Mouse (Mus musculus) E14TG2a.4 (cell line): ENCODE results near the gene Camsap2.

Source experiments
- CTCF ChIP-seq: conservative IDR thresholded peaks from 2 replicates; pipeline ENCODE4 v1.5.1; 2014; ENCODE audit warnings: low read length
- NANOG ChIP-seq: IDR thresholded peaks from 2 replicates; pipeline ENCODE4 v1.6.1; 2014; ENCODE audit warnings: borderline replicate concordance, low read length, mixed read lengths
- POU5F1 ChIP-seq: IDR thresholded peaks from 2 replicates; pipeline ENCODE4 v1.6.1; 2014; ENCODE audit warnings: low read length, borderline replicate concordance

- TF ChIP-seq CTCF: no peak
- no peak for TF ChIP-seq POU5F1
- TF ChIP-seq NANOG: no peak
Observed at GRCm38 (mm10) chr1:136232986-136233790, 112.7 kb downstream of the Camsap2 start.
